Mouse (Mus musculus) cortical plate, adult 2 months (tissue): ENCODE results near the gene Mtfmt. TPM values are rescaled to one million over a fixed set of nuclear protein-coding genes. Genes with fewer than 3 reads are reported as not detected.

Experiments
- H3K27ac ChIP-seq: fragments of 200-500 bp; 2 replicates; pipeline ENCODE4 v1.5.1; 2012; ENCODE audit warnings: low read length, control low read depth, inconsistent platforms; ENCODE audit not compliant: insufficient read depth
- H3K4me1 ChIP-seq: fragments of 200-500 bp; 2 replicates; pipeline ENCODE4 v1.6.1; 2011; ENCODE audit warnings: low read length; ENCODE audit not compliant: control insufficient read depth, insufficient read depth
- H3K4me3 ChIP-seq: fragments of 200-500 bp; 2 replicates; pipeline ENCODE4 v1.5.1; 2011; ENCODE audit warnings: mild to moderate bottlenecking, low read length, control low read depth; ENCODE audit not compliant: insufficient read depth
- CTCF ChIP-seq: fragments of 200-500 bp; IDR thresholded peaks from 2 replicates; pipeline ENCODE4 v1.5.1; 2011; ENCODE audit warnings: mild to moderate bottlenecking, control low read depth, low read length; ENCODE audit not compliant: insufficient read depth; ENCODE audit errors: extremely low read depth
- POLR2A ChIP-seq: fragments of 200-500 bp; IDR thresholded peaks from 2 replicates; pipeline ENCODE4 v1.6.1; 2011; ENCODE audit warnings: mild to moderate bottlenecking, low read length, control low read depth; ENCODE audit not compliant: insufficient read depth; ENCODE audit errors: extremely low read depth
- polyA plus RNA-seq: library from polyadenylated mRNA; depleted of rRNA; stranded (reverse); fragments of >200 nt; gene quantifications from 2 replicates; pipeline ENCODE4 v1.2.3, GENCODE M21; 2012; rRNA removed

Gene Mtfmt
- 19.0 and 20.4 TPM in 2 replicates for polyA plus RNA-seq

- H3K4me1 ChIP-seq: peaks cover 4% of the 10 kb centered on the region
- H3K4me3 ChIP-seq: peak within 1 kb of the TSS; percentile 52
- no peak within 1 kb of the TSS for H3K27ac ChIP-seq
- TF ChIP-seq CTCF (no peak), POLR2A (peak; percentile 92; the same call in 1 of the 2 replicates)
Measured at GRCm38 (mm10) chr9:65435671-65436301, at the start of gene Mtfmt. Gene Mtfmt (plus strand): TSS chr9:65435782.

- TF ChIP-seq CTCF (no peak), POLR2A (no peak)
- Histone ChIP-seq H3K4me3 (no peak overlapping the region), H3K4me1 (no peaks in the 10 kb centered on the region), H3K27ac (no peak overlapping the region)
Measured at GRCm38 (mm10) chr9:65386373-65387140, 49.0 kb upstream of the Mtfmt start.

GRCm38 (mm10) chr9:65390752-65391612 lies 44.6 kb upstream of the Mtfmt start:
- TF ChIP-seq CTCF: no peak
- TF ChIP-seq POLR2A: no peak
- no peaks in the 10 kb centered on the region for H3K4me1 ChIP-seq
- no peak overlapping the region for H3K4me3 ChIP-seq
- no peak overlapping the region for H3K27ac ChIP-seq

DNA sequence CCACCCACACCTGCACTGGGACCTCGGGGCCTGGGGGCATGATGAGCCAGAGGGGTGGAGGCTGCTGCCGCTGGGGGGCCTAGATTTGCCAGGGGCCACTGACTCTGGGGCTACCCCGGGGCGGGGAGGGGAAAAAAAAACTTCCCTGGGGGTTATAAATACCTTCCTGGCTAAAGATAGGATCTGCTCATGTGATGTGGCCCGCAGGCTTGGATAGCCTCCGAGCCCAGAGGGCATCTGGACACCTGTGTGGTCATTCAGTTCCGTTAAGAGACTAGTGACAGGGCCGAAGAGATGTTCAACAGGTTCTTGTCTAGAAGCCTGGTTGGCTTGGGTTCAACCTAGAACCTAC lies 44.0 kb upstream of the Mtfmt start, which contains the start of gene Kbtbd13:
TSS of gene Kbtbd13 (minus strand) at position 40 of the 352 bp plus-strand sequence.
- no peaks in the 10 kb centered on the region for H3K4me1 ChIP-seq
- no peak within 1 kb of the TSS for H3K4me3 ChIP-seq
- no peak within 1 kb of the TSS for H3K27ac ChIP-seq
- TF ChIP-seq CTCF (no peak), POLR2A (no peak)

- H3K27ac ChIP-seq: no peak overlapping the region
- TF ChIP-seq POLR2A (no peak), CTCF (peak; percentile 75)
- no peak overlapping the region for H3K4me3 ChIP-seq
- H3K4me1 ChIP-seq: no peaks in the 10 kb centered on the region
Measured at GRCm38 (mm10) chr9:65392638-65393364, 42.8 kb upstream of the Mtfmt start.

DNA sequence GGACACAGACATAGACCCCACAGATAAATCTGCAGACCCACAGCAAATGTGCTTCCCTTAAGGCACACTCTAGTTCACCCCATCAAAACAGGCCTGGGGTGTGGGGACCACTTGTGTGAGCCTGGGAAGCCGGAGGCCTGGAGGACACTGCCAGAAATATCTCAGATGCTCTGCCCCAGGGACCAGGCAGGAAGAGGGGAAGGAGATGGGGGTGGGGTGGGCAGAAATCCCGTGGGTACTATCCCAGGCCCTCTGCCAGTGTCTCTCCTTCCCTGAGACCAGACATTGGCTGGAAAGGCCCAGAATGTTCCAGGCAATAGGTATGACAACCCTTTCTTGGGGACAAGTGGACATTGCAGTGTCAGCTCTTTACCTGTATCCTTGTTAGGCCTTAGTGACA lies 42.0 kb upstream of the Mtfmt start:
- Histone ChIP-seq H3K4me3 (no peak overlapping the region), H3K4me1 (peaks cover 2% of the 10 kb centered on the region; the same call in 1 of the 2 replicates)
- no peak for TF ChIP-seq CTCF
- TF ChIP-seq POLR2A: no peak

GRCm38 (mm10) chr9:65394360-65394759 lies 41.2 kb upstream of the Mtfmt start:
- Histone ChIP-seq H3K4me3 (no peak overlapping the region), H3K27ac (no peak overlapping the region), H3K4me1 (peaks cover 2% of the 10 kb centered on the region; the same call in 1 of the 2 replicates)
- TF ChIP-seq POLR2A (no peak), CTCF (no peak)

More for the DNA sequence above, 42.0 kb upstream of the Mtfmt start:
- no peak overlapping the region for H3K27ac ChIP-seq

DNA sequence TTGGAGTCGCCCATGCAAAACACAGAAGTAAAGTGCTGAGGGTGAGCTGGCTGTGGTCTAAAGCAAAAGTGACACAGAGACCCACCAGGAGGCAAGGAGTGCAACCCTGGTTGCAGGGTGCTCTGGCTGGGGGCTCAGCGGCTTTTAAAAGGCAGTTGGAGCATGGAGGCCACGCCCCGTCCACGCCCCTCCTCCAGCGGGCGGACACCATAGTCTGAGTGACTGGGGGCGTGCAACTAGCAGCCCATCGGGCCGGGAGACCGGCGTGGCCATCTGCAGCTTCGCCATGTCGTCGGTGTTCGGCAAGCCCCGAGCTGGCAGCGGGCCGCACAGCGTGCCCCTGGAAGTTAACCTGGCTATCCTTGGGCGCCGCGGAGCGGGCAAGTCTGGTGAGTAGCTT lies 37.3 kb upstream of the Mtfmt start, which contains the start of gene Rasl12:
TSS of gene Rasl12 (plus strand) at position 228 of the 400 bp plus-strand sequence.
- no peak within 1 kb of the TSS for H3K27ac ChIP-seq
- TF ChIP-seq CTCF (no peak), POLR2A (0 out of 2 replicates have a peak, but pooled peaks have one; percentile 23)
- H3K4me3 ChIP-seq: peak within 1 kb of the TSS; percentile 62
- peaks cover 2% of the 10 kb centered on the region; the same call in 1 of the 2 replicates for H3K4me1 ChIP-seq

- Histone ChIP-seq H3K27ac (no peak overlapping the region), H3K4me1 (peaks cover 4% of the 10 kb centered on the region; the same call in 1 of the 2 replicates), H3K4me3 (no peak overlapping the region)
- TF ChIP-seq CTCF (no peak), POLR2A (no peak)
Measured at GRCm38 (mm10) chr9:65399934-65400333, 35.6 kb upstream of the Mtfmt start.
